Mouse (Mus musculus) Patski (cell line): Measurements from ENCODE around the gene P3h2. TPM values are rescaled to one million over a fixed set of nuclear protein-coding genes. Genes with fewer than 3 reads are reported as not detected.

Experiments used
- ATAC-seq: fragments of 100-300 bp; one replicate; pipeline ENCODE4 v1.8.0; 2021
- CTCF ChIA-PET: fragments of 350-600 bp; sonication (Branson Sonifier 250); formaldehyde crosslinking; loops from one replicate; lab custom pipeline; 2022; ENCODE audit warnings: inconsistent platforms; lab: Charles Lee
- POLR2A ChIA-PET: fragments of 350-600 bp; sonication (Branson Sonifier 250); formaldehyde crosslinking; loops from one replicate; lab custom pipeline; 2022; ENCODE audit warnings: antibody characterized with exemption, inconsistent platforms; lab: Charles Lee
- DNase-seq: peaks from one replicate; pipeline ENCODE4 v3.0.0-alpha.2; 2011; ENCODE audit warnings: low read depth, low spot score
- H3K27me3 ChIP-seq: fragments of 371-371 bp; one replicate; pipeline ENCODE4 v1.5.1; 2021
- CTCF ChIP-seq: fragments of 100-300 bp; IDR thresholded peaks from one replicate; pipeline ENCODE4 v1.5.1; 2021
- in situ Hi-C: fragments of 300-500 bp; cut with MboI; formaldehyde crosslinking; loops from 3 replicates; pipeline ENCODE4 v1.11.1; 2018; ENCODE audit warnings: low pct_unique_long_range_greater_than_20kb, mixed read lengths
- polyA plus RNA-seq: library from polyadenylated mRNA; unstranded; gene quantifications from one replicate; pipeline ENCODE4 v1.2.3, GENCODE M21; 2021

The P3h2 gene
- polyA plus RNA-seq, 1 experiment from 2014 or later = 32.9 TPM

GRCm38 (mm10) chr16:26100167-26100566 is 5.4 kb downstream of the P3h2 start:
- H3K27me3 ChIP-seq = no peaks in the 10 kb centered on the region
- CTCF ChIA-PET = interaction anchor here (0.8 kb wide), 1 partner anchor 16 kb away, joined by 3 read pairs; no protein-coding TSS in a partner anchor
- ATAC-seq = no peak
- POLR2A ChIA-PET = interaction anchor here (0.6 to 0.8 kb wide), 2 partner anchors 14 to 22 kb away, joined by 3 read pairs; no protein-coding TSS in a partner anchor
- TF ChIP-seq CTCF = no peak
- in situ Hi-C loops = loop anchor here (10.0 kb wide), 1 partner anchor 75 kb away; no protein-coding TSS in a partner anchor
- DNase-seq = no peak

- no peak for DNase-seq
- TF ChIP-seq CTCF = no peak
- ChIA-PET CTCF (interaction anchor here (0.9 to 1.1 kb wide), 2 partner anchors 9 to 27 kb away, joined by 3 to 4 read pairs; no protein-coding TSS in a partner anchor), POLR2A (interaction anchor here (1.4 kb wide), 1 partner anchor 9 kb away, joined by 3 read pairs; no protein-coding TSS in a partner anchor)
- in situ Hi-C loops = no loop called here
- ATAC-seq = peak; percentile 44
- no peaks in the 10 kb centered on the region for H3K27me3 ChIP-seq
These were observed 9.8 kb downstream of the P3h2 start for GRCm38 (mm10) chr16:26095696-26096284.

- no peak for TF ChIP-seq CTCF
- no peak for ATAC-seq
- in situ Hi-C loops = no loop called here
- DNase-seq = no peak
- ChIA-PET CTCF (no interaction called here), POLR2A (no interaction called here)
- no peaks in the 10 kb centered on the region for H3K27me3 ChIP-seq
These were observed 11.7 kb downstream of the P3h2 start for GRCm38 (mm10) chr16:26093888-26094287.

- POLR2A ChIA-PET = interaction anchor here (1.0 kb wide), 1 partner anchor 44 kb away, joined by 4 read pairs; no protein-coding TSS in a partner anchor
- no peaks in the 10 kb centered on the region for H3K27me3 ChIP-seq
- CTCF ChIA-PET = interaction anchor here (1.1 to 1.8 kb wide), 3 partner anchors 9 to 16 kb away, joined by 3 to 6 read pairs (median 5); no protein-coding TSS in a partner anchor
- no peak for DNase-seq
- in situ Hi-C loops = no loop called here
- no peak for TF ChIP-seq CTCF
- no peak for ATAC-seq
These were observed 16.6 kb downstream of the P3h2 start for GRCm38 (mm10) chr16:26088976-26089375.

- DNase-seq (no peak), ATAC-seq (no peak)
- H3K27me3 ChIP-seq = no peaks in the 10 kb centered on the region
- ChIA-PET POLR2A (interaction anchor here (0.9 to 1.0 kb wide), 2 partner anchors 16 to 43 kb away, joined by 3 to 4 read pairs; no protein-coding TSS in a partner anchor), CTCF (interaction anchor here (1.8 kb wide), 1 partner anchor 14 kb away, joined by 6 read pairs; no protein-coding TSS in a partner anchor)
- in situ Hi-C loops = no loop called here
- TF ChIP-seq CTCF = no peak
These were observed 17.3 kb downstream of the P3h2 start for GRCm38 (mm10) chr16:26088240-26088639.

GRCm38 (mm10) chr16:26086955-26087354 is 18.6 kb downstream of the P3h2 start:
- ChIA-PET CTCF (interaction anchor here (0.9 kb wide), 1 partner anchor 64 kb away, joined by 3 read pairs; no protein-coding TSS in a partner anchor), POLR2A (no interaction called here)
- H3K27me3 ChIP-seq = no peaks in the 10 kb centered on the region
- in situ Hi-C loops = no loop called here
- ATAC-seq (no peak), DNase-seq (no peak)
- no peak for TF ChIP-seq CTCF

- in situ Hi-C loops = no loop called here
- TF ChIP-seq CTCF = no peak
- ChIA-PET POLR2A (interaction anchor here (0.8 kb wide), 1 partner anchor 15 kb away, joined by 3 read pairs; no protein-coding TSS in a partner anchor), CTCF (interaction anchor here (0.7 to 1.7 kb wide), 3 partner anchors 17 to 119 kb away, joined by 3 to 6 read pairs (median 4); no protein-coding TSS in a partner anchor)
- DNase-seq (no peak), ATAC-seq (no peak)
- H3K27me3 ChIP-seq = no peaks in the 10 kb centered on the region
These were observed 20.4 kb downstream of the P3h2 start for GRCm38 (mm10) chr16:26085160-26085559.

- in situ Hi-C loops = no loop called here
- DNase-seq = peak; percentile 86
- CTCF ChIA-PET = interaction anchor here (1.1 to 2.0 kb wide), 3 partner anchors 10 to 24 kb away, joined by 3 to 5 read pairs (median 3); partner anchors contain the start of gene P3h2
- H3K27me3 ChIP-seq = no peaks in the 10 kb centered on the region
- no peak for TF ChIP-seq CTCF
- peak; percentile 95 for ATAC-seq
- POLR2A ChIA-PET = no interaction called here
These were observed 22.8 kb downstream of the P3h2 start for GRCm38 (mm10) chr16:26082831-26083230.

- in situ Hi-C loops = no loop called here
- DNase-seq = no peak
- peak; percentile 9 for ATAC-seq
- CTCF ChIA-PET = interaction anchor here (2.0 kb wide), 1 partner anchor 25 kb away, joined by 5 read pairs; no protein-coding TSS in a partner anchor
- H3K27me3 ChIP-seq = no peaks in the 10 kb centered on the region
- no peak for TF ChIP-seq CTCF
- POLR2A ChIA-PET = no interaction called here
These were observed 23.2 kb downstream of the P3h2 start for GRCm38 (mm10) chr16:26082391-26082790.

GRCm38 (mm10) chr16:26078923-26079351 is 26.6 kb downstream of the P3h2 start:
- DNase-seq = peak; percentile 22
- TF ChIP-seq CTCF = no peak
- ChIA-PET POLR2A (no interaction called here), CTCF (no interaction called here)
- no peak for ATAC-seq
- in situ Hi-C loops = no loop called here
- no peaks in the 10 kb centered on the region for H3K27me3 ChIP-seq

- no peak for TF ChIP-seq CTCF
- in situ Hi-C loops = no loop called here
- DNase-seq (no peak), ATAC-seq (no peak)
- CTCF ChIA-PET = interaction anchor here (0.8 to 1.5 kb wide), 2 partner anchors 52 to 111 kb away, joined by 3 read pairs; no protein-coding TSS in a partner anchor
- H3K27me3 ChIP-seq = no peaks in the 10 kb centered on the region
- POLR2A ChIA-PET = interaction anchor here (0.6 kb wide), 1 partner anchor 22 kb away, joined by 3 read pairs; no protein-coding TSS in a partner anchor
These were observed 27.5 kb downstream of the P3h2 start for GRCm38 (mm10) chr16:26078100-26078422.
